Mouse (Mus musculus) layer of hippocampus, adult 8-10 months (tissue): Measurements from ENCODE around the gene 2810459M11Rik. TPM values are rescaled to one million over a fixed set of nuclear protein-coding genes. Genes with fewer than 3 reads are reported as not detected.
"Not testable (repeated sequence)": the region's sequence is repeated elsewhere in the genome, so short reads cannot be mapped to it uniquely, and the experiment has no call there.

Experiments
- DNase-seq, 2 experiments: peaks; one replicate each; pipeline ENCODE4 v3.0.0; 2022; ENCODE audit warnings: low spot score in 2 of 2
- total RNA-seq, 4 experiments: library from RNA; stranded (reverse); gene quantifications; 2 replicates each; pipeline ENCODE4 v1.2.4; 2022

Gene 2810459M11Rik
- total RNA-seq: 10 to 100 TPM; 12.6 to 22.3 (median 17.2) TPM

DNA sequence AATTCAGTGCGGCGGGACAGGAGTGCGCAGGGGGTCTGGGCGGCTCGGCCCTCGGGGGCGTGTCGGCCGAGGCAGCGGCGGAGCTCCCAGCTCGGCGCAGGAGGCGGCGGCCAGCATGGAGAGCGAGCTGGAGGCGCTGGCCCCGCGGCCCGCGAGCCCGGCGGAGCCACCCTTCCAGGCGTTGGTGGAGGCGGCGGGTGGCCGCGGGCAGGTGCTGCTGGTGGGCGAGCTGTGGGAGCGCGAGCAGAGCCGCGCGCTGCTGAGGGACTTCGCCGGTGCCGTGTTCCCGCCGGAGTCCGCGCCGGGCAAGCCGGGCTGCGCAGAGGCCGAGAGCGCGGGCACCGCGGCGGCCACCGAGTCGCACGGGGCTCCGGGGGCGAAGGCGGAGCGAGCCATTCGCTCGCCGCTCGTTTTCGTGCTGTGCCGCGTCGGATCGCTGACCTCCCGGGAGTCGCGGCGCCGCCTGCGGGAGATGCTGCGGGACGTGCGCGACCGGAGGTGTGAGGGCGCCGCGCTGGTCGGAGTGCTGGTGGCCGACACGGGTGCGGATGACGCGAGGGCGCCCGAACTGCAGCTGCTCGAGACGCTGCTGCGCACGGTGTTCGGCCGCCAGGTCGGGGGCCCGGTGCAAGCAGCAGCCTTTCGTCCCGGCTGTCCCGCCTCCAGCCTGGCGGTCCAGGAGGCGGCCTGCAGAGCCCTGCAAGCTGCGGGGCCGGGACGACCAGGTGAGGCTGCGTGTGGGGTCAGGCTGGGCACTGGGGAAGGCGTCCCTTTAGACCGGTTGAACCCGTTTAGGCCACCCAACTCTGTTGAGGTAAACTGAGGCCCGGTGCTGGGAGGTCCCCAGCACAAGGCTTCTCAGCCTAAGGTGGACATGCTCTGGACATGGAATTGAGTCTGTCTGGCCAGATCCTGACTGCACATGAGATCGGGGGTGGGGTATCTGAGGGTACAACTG, at the start of gene 2810459M11Rik:
TSS of gene 2810459M11Rik (plus strand) at position 16 of the 958 bp plus-strand sequence.
- peak in 1 of 2 experiments; percentile 22 for DNase-seq

- DNase-seq: no peak
Observed at GRCm38 (mm10) chr1:85997221-85997620, 48.4 kb upstream of the 2810459M11Rik start.

GRCm38 (mm10) chr1:85998012-85998411, 47.7 kb upstream of the 2810459M11Rik start:
- no peak for DNase-seq

DNA sequence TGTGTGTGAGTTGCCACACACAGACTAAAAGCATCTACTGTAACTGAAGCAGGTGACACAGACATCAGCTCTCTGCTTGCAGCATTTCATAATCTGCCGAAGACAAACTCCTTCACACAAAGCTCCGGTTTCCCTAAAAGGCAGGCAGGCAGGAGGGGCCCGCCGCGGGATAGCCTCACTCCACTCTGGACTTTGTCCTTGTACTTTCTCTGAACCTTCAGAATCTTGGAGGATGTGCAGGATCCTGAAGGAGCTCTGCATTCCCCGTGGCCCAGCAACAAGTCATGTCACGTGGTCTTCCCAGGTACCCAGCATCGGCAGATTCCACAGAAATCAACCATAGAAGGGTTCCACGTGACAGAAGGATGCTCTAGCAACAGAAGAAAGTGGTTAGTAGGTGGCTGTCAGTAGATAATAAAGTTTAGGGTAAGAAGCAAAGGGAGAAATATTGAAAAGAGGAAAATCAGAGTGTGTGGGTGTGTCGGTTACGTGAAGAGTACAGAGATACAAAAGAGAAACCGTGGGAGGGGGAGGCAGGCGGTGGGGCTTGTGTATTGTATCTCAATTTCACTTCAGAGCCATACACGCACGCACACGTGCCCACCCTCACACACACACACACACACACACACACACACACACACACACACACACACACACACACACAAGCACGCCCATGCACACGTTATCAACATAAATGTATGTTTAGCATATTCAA, 45.7 kb upstream of the 2810459M11Rik start:
- DNase-seq: no peak

- no peak for DNase-seq
Observed at GRCm38 (mm10) chr1:86005540-86005939, 40.1 kb upstream of the 2810459M11Rik start.

DNA sequence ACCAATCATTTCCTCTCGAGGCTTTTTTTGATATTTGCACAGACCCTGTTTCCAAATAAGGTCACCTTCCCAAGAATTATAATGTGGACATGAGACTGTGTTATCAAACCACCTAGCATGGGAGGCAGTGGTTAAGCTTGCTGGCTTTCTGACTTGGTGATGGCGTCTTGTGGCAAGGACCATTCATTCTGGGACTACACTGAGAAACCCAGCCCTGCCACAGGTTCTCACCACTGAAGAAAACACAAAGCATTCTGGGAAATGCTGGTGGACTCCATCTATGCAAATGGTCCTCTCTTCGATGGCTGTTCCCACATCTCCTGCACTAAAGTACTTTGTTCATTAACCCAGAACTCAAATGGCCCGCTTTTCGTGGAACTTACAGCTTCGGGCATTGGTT, 39.6 kb upstream of the 2810459M11Rik start:
- no peak for DNase-seq

DNA sequence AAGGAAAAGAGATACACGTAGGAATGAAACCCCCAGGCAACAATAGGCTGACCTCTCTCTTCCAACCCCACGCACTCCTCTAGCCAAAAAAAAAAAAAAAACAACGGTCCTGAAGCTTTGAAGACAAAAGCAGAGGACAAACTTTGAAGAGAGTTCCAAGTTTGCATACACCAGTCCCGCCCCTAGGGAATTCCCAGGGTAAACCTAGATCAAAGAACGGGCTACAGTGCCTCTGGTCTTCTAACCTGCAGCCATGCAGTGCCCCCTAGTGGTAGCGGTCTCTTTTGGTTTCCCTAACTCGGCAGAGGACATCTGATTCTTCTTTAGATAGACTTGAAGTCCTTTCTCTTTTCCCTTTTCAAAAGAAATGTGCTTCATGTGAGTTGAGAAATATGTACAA, 37.9 kb upstream of the 2810459M11Rik start:
- DNase-seq: peak; percentile 80 to 91

GRCm38 (mm10) chr1:86015758-86016157, 29.9 kb upstream of the 2810459M11Rik start:
- DNase-seq: not testable (repeated sequence)

- no peak for DNase-seq
Observed at GRCm38 (mm10) chr1:86016516-86016915, 29.1 kb upstream of the 2810459M11Rik start, which contains the start of gene Spata3. Gene Spata3 (plus strand): TSS chr1:86016816.

GRCm38 (mm10) chr1:86018235-86019055, 27.2 kb upstream of the 2810459M11Rik start:
- peak; percentile 48 to 67 for DNase-seq

DNA sequence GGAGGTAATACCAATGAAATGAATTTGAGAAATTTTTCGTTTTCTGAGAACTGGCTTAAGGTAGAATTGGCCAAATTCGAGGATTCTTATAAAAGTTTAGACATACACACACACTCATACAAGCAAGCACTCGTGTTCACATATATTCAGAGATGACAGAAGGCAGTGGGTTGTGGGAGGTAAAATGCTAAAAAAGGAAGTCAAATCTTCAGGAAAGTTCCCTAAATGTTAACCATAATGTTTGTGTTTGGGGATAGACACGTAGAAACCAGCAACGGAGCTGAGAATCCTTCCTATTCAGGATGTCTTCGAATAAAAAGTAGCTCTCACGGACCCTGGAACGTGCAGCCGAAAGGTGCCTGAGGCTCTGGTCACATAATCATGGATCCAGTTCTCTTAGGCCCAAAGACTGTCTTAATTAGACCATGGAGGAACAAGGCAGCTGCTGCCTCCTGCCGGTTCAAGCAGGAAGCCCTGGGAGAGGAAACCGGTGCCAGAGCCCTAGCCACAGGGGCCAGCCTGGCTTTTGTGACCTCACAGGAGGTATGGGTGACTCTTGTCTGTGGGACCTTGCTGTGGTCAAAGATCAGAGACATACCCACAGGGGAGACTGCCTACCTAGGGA, 24.2 kb upstream of the 2810459M11Rik start:
- no peak for DNase-seq

DNA sequence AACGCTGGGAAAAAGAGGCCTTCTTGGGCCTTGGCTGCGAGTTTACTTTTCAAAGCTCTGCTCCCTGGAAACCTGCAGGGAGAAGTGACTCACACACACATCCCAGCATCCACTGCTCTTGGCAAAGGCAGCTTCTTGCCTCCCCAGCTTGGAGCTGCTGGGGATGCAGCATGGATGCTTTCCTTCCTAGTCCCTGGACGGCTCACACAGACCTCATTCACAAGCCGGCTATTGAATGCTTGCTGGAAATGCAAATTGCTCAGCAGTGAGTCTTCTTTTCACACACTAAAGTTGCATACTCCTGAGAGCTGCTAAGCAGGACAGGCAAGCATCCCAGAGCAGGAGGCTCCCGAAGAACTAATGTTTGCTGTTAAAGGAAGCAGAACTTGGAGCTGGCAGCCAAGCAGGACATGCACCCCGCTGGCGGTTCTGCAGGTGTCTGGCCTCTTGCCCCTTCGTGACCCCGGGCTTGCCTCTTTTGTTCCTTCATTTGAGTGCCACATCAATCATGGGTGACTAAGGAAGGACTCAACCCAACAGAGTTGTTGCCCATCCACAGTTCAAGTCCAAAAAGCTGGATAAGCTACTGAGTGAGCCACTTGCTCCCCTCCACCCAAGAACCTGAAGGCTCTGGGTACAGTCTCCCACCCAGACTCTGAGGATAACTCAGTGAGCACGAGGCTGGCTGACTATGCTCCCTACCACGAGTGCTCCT, 13.2 kb upstream of the 2810459M11Rik start:
- DNase-seq: peak; percentile 74 to 85

DNA sequence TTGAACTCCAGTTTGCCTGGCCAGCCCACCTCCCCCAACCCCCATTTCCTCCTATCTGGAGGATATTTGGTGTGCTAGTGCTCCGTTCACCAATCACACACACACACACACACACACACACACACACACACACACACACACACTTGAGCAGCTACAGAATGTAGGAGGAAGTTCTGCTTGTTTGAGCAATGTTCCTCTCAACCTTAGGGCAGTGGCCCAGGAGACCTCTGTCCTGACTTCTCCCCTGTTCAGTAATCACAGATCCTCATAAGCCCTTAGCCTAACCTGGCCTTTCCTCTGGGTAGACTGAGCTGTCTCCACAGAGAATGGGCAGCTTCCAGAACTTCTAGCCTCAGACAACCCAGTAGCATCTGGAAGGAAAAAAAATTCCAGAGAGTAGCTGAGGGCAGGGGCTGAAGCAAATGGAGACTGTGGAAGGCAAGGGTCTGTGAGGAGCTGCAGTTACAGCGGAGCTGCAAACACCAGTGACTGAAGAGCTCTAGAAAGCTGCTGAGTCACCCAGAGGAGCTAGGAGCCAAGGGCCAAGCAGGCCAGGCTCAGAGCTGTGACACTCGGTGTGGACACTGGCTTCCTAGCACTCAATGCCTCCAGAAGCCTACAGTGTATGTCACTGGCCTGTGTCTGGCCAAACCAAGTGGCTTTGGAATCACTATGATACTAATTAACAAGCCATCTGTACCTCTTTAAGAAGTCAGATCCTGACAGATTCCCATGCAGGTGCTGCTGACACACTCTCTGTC, 7.3 kb upstream of the 2810459M11Rik start:
- DNase-seq: peak in 1 of 2 experiments; percentile 32

- no peak for DNase-seq
Observed at GRCm38 (mm10) chr1:86040131-86040530, 5.5 kb upstream of the 2810459M11Rik start.

DNA sequence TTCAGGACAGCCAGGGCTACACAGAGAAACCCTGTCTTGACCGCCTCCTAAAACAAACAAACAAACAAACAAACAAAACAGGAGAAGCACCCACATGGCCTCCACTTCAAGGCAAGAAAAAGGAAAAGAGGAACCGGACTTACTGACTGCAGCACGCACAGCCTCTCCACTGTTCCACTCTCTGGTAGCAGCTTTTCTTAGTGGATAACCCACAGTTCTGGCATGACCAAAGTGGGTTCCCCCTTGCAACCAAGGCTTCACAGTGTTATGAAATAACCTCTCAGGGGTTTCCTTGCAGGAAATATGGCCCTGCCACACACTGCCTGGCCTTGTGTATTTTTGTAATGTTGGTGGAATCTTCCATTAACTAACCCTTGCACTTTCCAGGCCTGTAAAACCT, 4.8 kb upstream of the 2810459M11Rik start:
- no peak for DNase-seq

GRCm38 (mm10) chr1:86045056-86045455, 607 bp upstream of the 2810459M11Rik start:
- no peak for DNase-seq

GRCm38 (mm10) chr1:86046833-86047563, 1.3 kb downstream of the 2810459M11Rik start:
- DNase-seq: no peak

DNA sequence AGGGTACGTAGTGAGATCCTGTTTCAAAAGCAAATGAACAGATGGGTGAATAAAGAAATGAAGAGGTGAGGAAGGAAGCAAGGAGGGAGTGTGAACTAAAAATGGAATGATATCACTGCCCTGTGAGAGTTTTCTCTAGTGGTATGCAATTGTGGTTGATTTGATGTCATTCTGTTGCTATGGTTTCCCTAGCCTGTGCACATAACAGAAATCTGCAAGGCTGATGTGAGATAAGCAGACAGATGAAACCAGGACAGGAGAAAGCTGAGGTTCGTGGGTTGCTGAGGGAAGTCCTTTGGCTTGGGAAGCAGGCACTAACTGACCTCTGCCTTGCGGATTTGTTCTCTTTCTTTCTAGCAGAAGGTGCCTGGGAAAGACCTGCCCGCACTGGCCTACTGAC, 2.6 kb downstream of the 2810459M11Rik start:
- no peak for DNase-seq

DNA sequence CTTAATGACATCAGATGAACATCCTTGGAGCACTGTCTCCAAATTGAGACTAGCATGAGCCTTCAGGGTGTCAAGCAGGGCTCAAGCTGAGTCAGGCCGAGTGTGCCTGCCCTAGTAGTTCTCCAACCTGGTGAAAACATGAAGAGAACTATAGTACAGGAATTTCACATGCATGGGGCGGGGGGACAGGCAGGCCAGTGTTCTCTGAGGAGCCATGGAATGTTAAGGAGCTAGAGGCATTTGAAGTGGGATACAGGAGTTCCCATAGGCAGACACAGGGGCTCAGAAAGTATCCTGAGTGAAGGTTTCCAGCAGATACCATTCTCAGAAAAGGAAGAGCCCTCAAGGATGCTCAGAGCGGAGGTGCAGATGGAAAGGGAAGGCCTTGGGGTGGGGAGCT, 3.1 kb downstream of the 2810459M11Rik start:
- no peak for DNase-seq
